Mouse (Mus musculus): ENCODE data around the gene Hivep3.

DNA sequence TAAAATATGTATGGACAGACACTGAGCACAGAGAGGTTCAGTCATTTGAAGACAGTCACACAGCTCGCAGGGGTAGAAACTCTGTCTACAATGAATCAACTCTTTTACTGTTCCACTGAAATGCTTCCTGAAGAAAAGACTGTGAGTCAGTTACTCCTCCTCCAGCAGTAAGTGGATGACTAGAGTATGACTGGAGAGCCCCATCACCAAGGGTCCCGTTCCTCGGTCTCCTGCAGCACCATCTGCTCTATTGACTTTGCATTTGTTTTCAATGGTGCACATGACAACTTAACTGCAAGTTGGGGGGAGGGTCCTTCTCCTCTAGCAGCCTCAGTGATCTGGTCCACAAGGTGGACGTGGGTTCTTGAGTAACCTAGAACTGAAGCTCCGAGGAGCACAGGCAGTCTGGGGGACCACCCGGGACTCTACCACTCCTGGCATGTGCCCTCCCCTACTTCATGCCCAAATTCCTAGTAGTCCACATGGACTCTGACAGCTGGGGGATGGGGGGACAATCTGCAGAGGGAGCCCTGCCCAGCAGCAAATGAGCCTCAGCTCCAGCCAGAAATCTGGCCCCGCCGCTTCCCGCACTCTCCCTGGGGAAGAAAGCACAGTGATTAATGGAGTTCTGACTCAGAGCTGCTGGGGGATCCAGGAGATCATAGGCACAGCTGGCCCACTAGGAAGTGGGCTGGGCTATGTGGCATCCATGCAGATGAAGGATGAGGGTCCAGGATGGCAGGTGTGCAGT is 333.4 kb downstream of the Hivep3 start:
- TF ChIP-seq CTCF (conservative IDR thresholded peaks at IDR 0.05; ENCODE audit: low read length) (no peak), POU5F1 (IDR thresholded peaks at IDR 0.05; ENCODE audit: borderline replicate concordance, low read length) (no peak), NANOG (IDR thresholded peaks at IDR 0.05; ENCODE audit: borderline replicate concordance, low read length) (no peak)
